Mouse (Mus musculus) intestine, embryonic 14.5 days (tissue): Measurements from ENCODE around the gene Slc29a2. TPM values are rescaled to one million over a fixed set of nuclear protein-coding genes. Genes with fewer than 3 reads are reported as not detected.
A peak's percentile ranks its signal among the peaks of the same experiment; 100 is the strongest.

Source experiments
- ATAC-seq: fragments of 200-750 bp; cut with Nextera tagmentation; replicated peaks from 2 replicates; pipeline ENCODE4 v1.8.0; 2017; ENCODE audit warnings: low read depth, moderate number of reproducible peaks, moderate TSS enrichment, moderate library complexity; ENCODE audit not compliant: low FRiP score, low TSS enrichment
- DNase-seq: peaks from one replicate; pipeline ENCODE4 v3.0.0-alpha.2; 2018; ENCODE audit warnings: low spot score
- H3K27ac ChIP-seq: fragments of 300-500 bp; sonication (generic); 2 replicates; pipeline ENCODE4 v1.5.1; 2014; ENCODE audit warnings: low read depth, mild to moderate bottlenecking, control low read depth
- H3K27me3 ChIP-seq: fragments of 300-500 bp; sonication (generic); replicated peaks from 2 replicates; pipeline ENCODE4 v1.6.1; 2014; ENCODE audit warnings: low read length, control low read depth; ENCODE audit not compliant: control insufficient read depth, insufficient read depth
- H3K36me3 ChIP-seq: fragments of 300-500 bp; sonication (generic); 2 replicates; pipeline ENCODE4 v1.6.1; 2014; ENCODE audit warnings: low read length, control low read depth; ENCODE audit not compliant: control insufficient read depth, insufficient read depth
- H3K4me1 ChIP-seq: fragments of 300-500 bp; sonication (generic); replicated peaks from 2 replicates; pipeline ENCODE4 v1.6.1; 2014; ENCODE audit warnings: low read length, control low read depth, mixed read lengths; ENCODE audit not compliant: control insufficient read depth, insufficient read depth
- H3K4me2 ChIP-seq: fragments of 300-500 bp; sonication (generic); 2 replicates; pipeline ENCODE4 v1.6.1; 2014; ENCODE audit warnings: low read length
- H3K4me3 ChIP-seq: fragments of 300-500 bp; sonication (generic); 2 replicates; pipeline ENCODE4 v1.5.1; 2014; ENCODE audit warnings: low read depth, low read length, control low read depth, mixed read lengths
- H3K9ac ChIP-seq: fragments of 300-500 bp; sonication (generic); 2 replicates; pipeline ENCODE4 v1.6.1; 2014; ENCODE audit warnings: mild to moderate bottlenecking, low read length
- H3K9me3 ChIP-seq: fragments of 300-500 bp; sonication (generic); 2 replicates; pipeline ENCODE4 v1.6.1; 2016; ENCODE audit warnings: low read length, control low read depth; ENCODE audit not compliant: control insufficient read depth
- WGBS: fragments of 180-500 bp; shearing (Covaris S2); extraction: QIAGEN DNeasy Blood & Tissue Kit; methylation state at CpG from one replicate; pipeline ENCODE4 v1.1.7; 2014; 5-methylcytosine and 5-hydroxymethylcytosine counted together
- polyA plus RNA-seq: library from polyadenylated mRNA; unstranded; fragments of >200 nt; fragmentation: Nextera tagmentation; extraction: Ambion mirVana; gene quantifications from 2 replicates; pipeline ENCODE4 v1.2.1, GENCODE M21; 2014

The Slc29a2 gene
- polyA plus RNA-seq, 1 experiment from 2014 or later: 6.8 TPM

GRCm38 (mm10) chr19:5038709-5039156 lies 15.1 kb downstream of the Slc29a2 start, which contains the start of the genes B4gat1 and AC124502.3:
TSS of gene B4gat1 (plus strand) at chr19:5038826.
TSS of gene AC124502.3 (plus strand) at chr19:5038891.
- Histone ChIP-seq H3K36me3 (0 out of 2 replicates have a peak, but pooled peaks cover 2% of the 10 kb centered on the region), H3K27ac (peak within 1 kb of the TSS; percentile 90), H3K4me2 (peak within 1 kb of the TSS; percentile 95), H3K27me3 (no peaks in the 10 kb centered on the region), H3K4me1 (peaks cover 16% of the 10 kb centered on the region), H3K9ac (peak within 1 kb of the TSS; percentile 69), H3K4me3 (peak within 1 kb of the TSS; percentile 95), H3K9me3 (no peaks in the 10 kb centered on the region)
- DNase-seq: peak; percentile 91
- peak; percentile 86 for ATAC-seq
- 0% methylated on average over 43 of the region's 44 CpGs for WGBS

GRCm38 (mm10) chr19:5039301-5040114 lies 15.8 kb downstream of the Slc29a2 start:
- H3K9me3 ChIP-seq: no peaks in the 10 kb centered on the region
- peak overlapping the region; percentile 95 for H3K4me3 ChIP-seq
- DNase-seq (no peak), ATAC-seq (no peak)
- H3K36me3 ChIP-seq: peaks cover 6% of the 10 kb centered on the region; the same call in 1 of the 2 replicates
- H3K4me1 ChIP-seq: peaks cover 16% of the 10 kb centered on the region
- H3K9ac ChIP-seq: peak overlapping the region; percentile 69
- H3K27me3 ChIP-seq: no peaks in the 10 kb centered on the region
- WGBS: 13% methylated on average over 41 of the region's 41 CpGs
- peak overlapping the region; percentile 34; the same call in 1 of the 2 replicates for H3K27ac ChIP-seq
- peak overlapping the region; percentile 95 for H3K4me2 ChIP-seq

GRCm38 (mm10) chr19:5040862-5041523 lies 17.3 kb downstream of the Slc29a2 start, which contains the start of gene Brms1:
TSS of gene Brms1 (plus strand) at chr19:5041354.
- H3K27me3 ChIP-seq: no peaks in the 10 kb centered on the region
- no peaks in the 10 kb centered on the region for H3K9me3 ChIP-seq
- peak within 1 kb of the TSS; percentile 72 for H3K9ac ChIP-seq
- H3K4me1 ChIP-seq: peaks cover 16% of the 10 kb centered on the region
- peak; percentile 74 for ATAC-seq
- peak; percentile 97 for DNase-seq
- H3K4me2 ChIP-seq: peak within 1 kb of the TSS; percentile 95
- WGBS: 5% methylated on average over 40 of the region's 40 CpGs
- peak within 1 kb of the TSS; percentile 5 for H3K27ac ChIP-seq
- H3K4me3 ChIP-seq: peak within 1 kb of the TSS; percentile 95
- peaks cover 6% of the 10 kb centered on the region for H3K36me3 ChIP-seq

GRCm38 (mm10) chr19:5041588-5041987 lies 17.9 kb downstream of the Slc29a2 start:
- peaks cover 11% of the 10 kb centered on the region for H3K36me3 ChIP-seq
- H3K4me2 ChIP-seq: peak overlapping the region; percentile 95
- H3K9ac ChIP-seq: peak overlapping the region; percentile 72
- no peaks in the 10 kb centered on the region for H3K9me3 ChIP-seq
- DNase-seq: no peak
- whole genome bisulfite sequencing: 2% methylated on average over 16 of the region's 16 CpGs
- H3K27ac ChIP-seq: peak overlapping the region; percentile 5; the same call in 1 of the 2 replicates
- H3K4me3 ChIP-seq: peak overlapping the region; percentile 95
- peaks cover 16% of the 10 kb centered on the region for H3K4me1 ChIP-seq
- no peak for ATAC-seq
- H3K27me3 ChIP-seq: no peaks in the 10 kb centered on the region

- ATAC-seq: no peak
- Histone ChIP-seq H3K36me3 (peaks cover 43% of the 10 kb centered on the region), H3K4me3 (no peak overlapping the region), H3K27me3 (0 out of 2 replicates have a peak, but pooled peaks cover 1% of the 10 kb centered on the region), H3K9ac (no peak overlapping the region), H3K4me1 (peaks cover 11% of the 10 kb centered on the region), H3K27ac (no peak overlapping the region), H3K9me3 (no peaks in the 10 kb centered on the region), H3K4me2 (no peak overlapping the region)
- DNase-seq: no peak
- 85% methylated on average over 4 of the region's 4 CpGs for WGBS
Measured at GRCm38 (mm10) chr19:5045531-5045930, 21.9 kb downstream of the Slc29a2 start.

GRCm38 (mm10) chr19:5048138-5049056 lies 24.7 kb downstream of the Slc29a2 start:
- H3K9me3 ChIP-seq: no peaks in the 10 kb centered on the region
- H3K36me3 ChIP-seq: peaks cover 43% of the 10 kb centered on the region
- H3K4me2 ChIP-seq: no peak overlapping the region
- H3K9ac ChIP-seq: no peak overlapping the region
- 84% methylated on average over 14 of the region's 14 CpGs for WGBS
- DNase-seq: no peak
- no peak for ATAC-seq
- no peak overlapping the region for H3K4me3 ChIP-seq
- H3K27ac ChIP-seq: no peak overlapping the region
- peaks cover 23% of the 10 kb centered on the region for H3K27me3 ChIP-seq
- H3K4me1 ChIP-seq: peaks cover 9% of the 10 kb centered on the region

- no peak for ATAC-seq
- Histone ChIP-seq H3K4me2 (no peak overlapping the region), H3K9ac (no peak overlapping the region), H3K4me3 (no peak overlapping the region), H3K4me1 (peaks cover 9% of the 10 kb centered on the region), H3K27me3 (peaks cover 23% of the 10 kb centered on the region), H3K27ac (no peak overlapping the region), H3K9me3 (no peaks in the 10 kb centered on the region), H3K36me3 (peaks cover 37% of the 10 kb centered on the region)
- no peak for DNase-seq
- 90% methylated on average over 6 of the region's 6 CpGs for WGBS
Measured at GRCm38 (mm10) chr19:5049325-5049724, 25.7 kb downstream of the Slc29a2 start.
